Mouse (Mus musculus): Measurements from ENCODE around the gene Usp24.
"Not testable (repeated sequence)": the region's sequence is repeated elsewhere in the genome, so short reads cannot be mapped to it uniquely, and the experiment has no call there.

Usp24 gene

GRCm38 (mm10) chr4:106318976-106319375, 3.0 kb downstream of the Usp24 start:
- DNase-seq (ENCODE audit: extremely low spot score): no peak

- DNase-seq (ENCODE audit: extremely low spot score): no peak
Observed at GRCm38 (mm10) chr4:106322846-106323245, 6.8 kb downstream of the Usp24 start.

GRCm38 (mm10) chr4:106323318-106323717, 7.3 kb downstream of the Usp24 start:
- DNase-seq (ENCODE audit: extremely low spot score): no peak

GRCm38 (mm10) chr4:106327436-106327835, 11.4 kb downstream of the Usp24 start:
- no peak for DNase-seq (ENCODE audit: extremely low spot score)

- no peak for DNase-seq (ENCODE audit: extremely low spot score)
Observed at GRCm38 (mm10) chr4:106328704-106329103, 12.7 kb downstream of the Usp24 start.

GRCm38 (mm10) chr4:106329171-106329570, 13.2 kb downstream of the Usp24 start:
- DNase-seq (ENCODE audit: extremely low spot score): not testable (repeated sequence)

- peak; percentile 15 for DNase-seq (ENCODE audit: extremely low spot score)
Observed at GRCm38 (mm10) chr4:106330371-106330819, 14.4 kb downstream of the Usp24 start.

- DNase-seq (ENCODE audit: extremely low spot score): no peak
Observed at GRCm38 (mm10) chr4:106333071-106333470, 17.1 kb downstream of the Usp24 start.

- no peak for DNase-seq (ENCODE audit: extremely low spot score)
Observed at GRCm38 (mm10) chr4:106333584-106333983, 17.6 kb downstream of the Usp24 start.

GRCm38 (mm10) chr4:106335858-106336257, 19.8 kb downstream of the Usp24 start:
- no peak for DNase-seq (ENCODE audit: extremely low spot score)

- DNase-seq (ENCODE audit: extremely low spot score): no peak
Observed at GRCm38 (mm10) chr4:106347664-106348063, 31.7 kb downstream of the Usp24 start.

GRCm38 (mm10) chr4:106355025-106355424, 39.0 kb downstream of the Usp24 start:
- not testable (repeated sequence) for DNase-seq (ENCODE audit: extremely low spot score)

GRCm38 (mm10) chr4:106370013-106370412, 54.0 kb downstream of the Usp24 start:
- no peak for DNase-seq (ENCODE audit: extremely low spot score)

- DNase-seq (ENCODE audit: extremely low spot score): peak; percentile 65
Observed at GRCm38 (mm10) chr4:106375857-106376256, 59.8 kb downstream of the Usp24 start.

- peak; percentile 2 for DNase-seq (ENCODE audit: extremely low spot score)
Observed at GRCm38 (mm10) chr4:106378839-106379572, 63.0 kb downstream of the Usp24 start.

GRCm38 (mm10) chr4:106381131-106381530, 65.1 kb downstream of the Usp24 start:
- DNase-seq (ENCODE audit: extremely low spot score): no peak

GRCm38 (mm10) chr4:106389908-106390307, 73.9 kb downstream of the Usp24 start:
- no peak for DNase-seq (ENCODE audit: extremely low spot score)

- no peak for DNase-seq (ENCODE audit: extremely low spot score)
Observed at GRCm38 (mm10) chr4:106409621-106410020, 93.6 kb downstream of the Usp24 start.

GRCm38 (mm10) chr4:106419256-106419655, 103.2 kb downstream of the Usp24 start:
- DNase-seq (ENCODE audit: extremely low spot score): no peak

GRCm38 (mm10) chr4:106419791-106420190, 103.8 kb downstream of the Usp24 start:
- DNase-seq (ENCODE audit: extremely low spot score): no peak

- DNase-seq (ENCODE audit: extremely low spot score): no peak
Observed at GRCm38 (mm10) chr4:106422597-106422996, 106.6 kb downstream of the Usp24 start.

- no peak for DNase-seq (ENCODE audit: extremely low spot score)
Observed at GRCm38 (mm10) chr4:106424560-106424959, 108.5 kb downstream of the Usp24 start.

- no peak for DNase-seq (ENCODE audit: extremely low spot score)
Observed at GRCm38 (mm10) chr4:106426286-106426685, 110.3 kb downstream of the Usp24 start.

- DNase-seq (ENCODE audit: extremely low spot score): no peak
Observed at GRCm38 (mm10) chr4:106428616-106429015, 112.6 kb downstream of the Usp24 start.
